Mouse (Mus musculus): ENCODE data around the gene Gm42688.

DNA sequence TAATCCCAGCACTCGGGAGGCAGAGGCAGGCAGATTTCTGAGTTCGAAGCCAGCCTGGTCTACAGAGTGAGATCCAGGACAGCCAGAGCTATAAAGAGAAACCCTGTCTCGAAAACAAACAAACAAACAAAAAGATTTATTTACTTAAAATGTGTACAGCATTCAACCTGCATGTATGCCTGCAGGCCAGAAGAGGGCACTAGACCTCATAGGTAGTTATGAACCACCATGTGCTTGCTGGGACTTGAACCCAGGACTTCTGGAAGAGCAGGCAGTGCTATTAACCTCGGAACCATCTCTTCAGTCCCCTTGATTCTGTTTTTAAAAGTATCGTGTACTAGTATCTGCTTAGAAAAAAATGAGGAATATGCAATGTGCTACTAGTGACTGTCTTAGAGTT is 26.0 kb downstream of the Gm42688 start:
- TF ChIP-seq CTCF (conservative IDR thresholded peaks at IDR 0.05; ENCODE audit: insufficient read depth, insufficient read length, low read depth, low read length) (peak; percentile 40), POLR2A (IDR thresholded peaks at IDR 0.05; ENCODE audit: low read depth, low read length) (no peak)
